Mouse (Mus musculus) megakaryocyte, embryonic 14.5 days (primary cell): ENCODE data around the gene Ifrd1. TPM values are rescaled to one million over a fixed set of nuclear protein-coding genes. Genes with fewer than 3 reads are reported as not detected.

Experiments used
- H3K27me3 ChIP-seq: replicated peaks from 2 replicates; pipeline ENCODE3; 2012; ENCODE audit warnings: inconsistent platforms
- H3K36me3 ChIP-seq: replicated peaks from 2 replicates; pipeline ENCODE3; 2012; ENCODE audit warnings: low read length, inconsistent platforms, mixed read lengths
- H3K4me1 ChIP-seq: 2 replicates; pipeline ENCODE4 v1.6.1; 2012; ENCODE audit warnings: inconsistent platforms
- H3K4me3 ChIP-seq: replicated peaks from 2 replicates; pipeline ENCODE3; 2012; ENCODE audit warnings: moderate library complexity, mild to moderate bottlenecking, inconsistent platforms
- H3K9me3 ChIP-seq: 2 replicates; pipeline ENCODE4 v1.6.1; 2012; ENCODE audit warnings: inconsistent platforms
- FLI1 ChIP-seq: IDR thresholded peaks from 2 replicates; pipeline ENCODE4 v1.6.1; 2012; ENCODE audit warnings: low read length, inconsistent platforms, mixed read lengths
- GATA1 ChIP-seq: IDR thresholded peaks from 3 replicates; pipeline ENCODE4 v1.6.1; 2012; ENCODE audit warnings: mixed read lengths, low read length, inconsistent platforms, borderline replicate concordance
- polyA plus RNA-seq: library from polyadenylated mRNA; stranded (reverse); fragments of >175 nt; gene quantifications from 2 replicates; pipeline ENCODE4 v1.2.3, GENCODE M21; 2012; ENCODE audit warnings: low replicate concordance; ENCODE audit not compliant: insufficient read depth

Gene Ifrd1
- polyA plus RNA-seq, 1 experiment, result 40.6 TPM

DNA sequence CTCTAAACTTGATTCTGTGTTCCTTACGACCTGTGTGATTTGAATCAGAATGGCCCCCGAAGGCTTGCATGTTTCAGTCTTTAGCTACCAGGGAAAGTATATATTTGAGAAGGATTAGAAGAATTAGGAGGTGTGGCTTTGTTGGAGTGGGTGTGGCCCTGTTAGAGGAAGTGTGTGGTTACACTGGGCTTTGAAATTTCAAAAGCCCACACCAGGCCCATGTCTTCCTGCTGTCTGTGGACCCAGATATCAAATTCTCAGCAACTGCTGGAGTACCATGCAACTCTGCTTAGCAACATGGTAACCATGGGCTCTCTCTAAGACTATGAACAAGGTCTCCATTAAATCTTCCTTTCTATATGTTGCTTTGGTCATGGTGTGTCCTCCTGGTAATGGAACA lies 76.7 kb downstream of the Ifrd1 start:
- H3K36me3 ChIP-seq, result no peaks in the 10 kb centered on the region
- H3K9me3 ChIP-seq, result no peaks in the 10 kb centered on the region
- H3K4me3 ChIP-seq, result no peak overlapping the region
- peaks cover 36% of the 10 kb centered on the region for H3K4me1 ChIP-seq
- no peaks in the 10 kb centered on the region for H3K27me3 ChIP-seq
- TF ChIP-seq GATA1, result no peak

DNA sequence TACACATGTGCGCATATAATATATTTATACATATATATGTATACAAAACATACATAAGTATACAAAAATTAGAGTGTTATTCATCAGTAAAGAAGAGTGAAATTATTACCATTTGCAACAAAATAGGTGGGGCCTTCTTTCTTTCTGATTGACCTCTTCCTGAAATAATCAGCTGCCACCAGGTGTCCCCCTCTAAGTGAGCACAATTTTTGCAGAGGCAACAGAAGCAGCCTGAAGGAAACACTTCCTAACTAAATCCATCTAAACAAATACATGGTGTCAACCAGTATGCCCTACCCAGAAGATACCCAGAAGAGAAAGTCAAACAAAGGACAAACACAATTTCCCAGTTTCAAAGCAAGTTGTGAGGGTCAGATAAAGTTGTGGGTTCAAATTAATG lies 78.6 kb downstream of the Ifrd1 start:
- H3K9me3 ChIP-seq, result no peaks in the 10 kb centered on the region
- TF ChIP-seq GATA1 (no peak), FLI1 (no peak)
- H3K4me3 ChIP-seq, result no peak overlapping the region
- H3K27me3 ChIP-seq, result no peaks in the 10 kb centered on the region
- H3K4me1 ChIP-seq, result peaks cover 37% of the 10 kb centered on the region
- H3K36me3 ChIP-seq, result no peaks in the 10 kb centered on the region

DNA sequence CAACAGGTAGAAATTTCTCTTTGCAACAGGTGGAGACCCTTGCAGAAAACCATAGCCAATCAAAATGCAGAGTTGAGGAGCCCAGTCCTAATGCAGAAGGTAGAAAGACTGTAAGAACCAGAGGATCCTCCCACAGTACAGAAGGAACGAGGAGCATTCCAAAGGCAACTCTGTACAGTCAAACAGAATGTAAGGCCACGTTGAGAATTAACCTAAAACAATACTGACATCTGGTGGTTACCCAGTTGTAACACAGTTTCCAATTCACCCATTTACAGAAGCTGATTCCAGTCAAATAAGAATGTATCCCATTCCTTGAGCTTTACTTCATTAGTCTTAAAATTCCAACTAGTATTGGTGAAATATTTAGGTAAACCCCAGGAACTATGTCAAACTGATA lies 83.7 kb downstream of the Ifrd1 start:
- no peaks in the 10 kb centered on the region for H3K9me3 ChIP-seq
- peaks cover 25% of the 10 kb centered on the region for H3K4me1 ChIP-seq
- H3K4me3 ChIP-seq, result no peak overlapping the region
- H3K36me3 ChIP-seq, result no peaks in the 10 kb centered on the region
- no peaks in the 10 kb centered on the region for H3K27me3 ChIP-seq
- TF ChIP-seq GATA1 (no peak), FLI1 (no peak)

DNA sequence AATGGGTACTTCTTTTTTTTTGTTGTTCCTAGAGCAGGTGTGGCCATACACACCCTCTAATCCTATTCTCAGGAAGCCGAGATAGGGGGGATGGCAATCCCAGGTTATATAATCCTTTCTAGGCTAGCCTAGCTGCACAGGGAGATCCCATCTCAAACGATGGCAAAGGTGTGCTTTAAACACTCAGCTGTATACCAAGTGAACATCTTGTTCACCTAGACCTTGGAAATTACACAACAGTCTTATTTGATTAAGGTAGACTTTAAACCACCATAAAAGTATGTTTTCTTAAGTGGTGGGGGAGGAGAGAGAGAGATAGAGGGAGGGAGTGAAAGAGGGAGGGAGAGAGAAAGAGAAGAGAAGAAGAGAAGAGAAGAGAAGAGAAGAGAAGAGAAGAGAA lies 87.5 kb downstream of the Ifrd1 start:
- H3K9me3 ChIP-seq, result no peaks in the 10 kb centered on the region
- no peaks in the 10 kb centered on the region for H3K36me3 ChIP-seq
- TF ChIP-seq FLI1 (no peak), GATA1 (no peak)
- H3K4me3 ChIP-seq, result no peak overlapping the region
- no peaks in the 10 kb centered on the region for H3K27me3 ChIP-seq
- H3K4me1 ChIP-seq, result peaks cover 14% of the 10 kb centered on the region

DNA sequence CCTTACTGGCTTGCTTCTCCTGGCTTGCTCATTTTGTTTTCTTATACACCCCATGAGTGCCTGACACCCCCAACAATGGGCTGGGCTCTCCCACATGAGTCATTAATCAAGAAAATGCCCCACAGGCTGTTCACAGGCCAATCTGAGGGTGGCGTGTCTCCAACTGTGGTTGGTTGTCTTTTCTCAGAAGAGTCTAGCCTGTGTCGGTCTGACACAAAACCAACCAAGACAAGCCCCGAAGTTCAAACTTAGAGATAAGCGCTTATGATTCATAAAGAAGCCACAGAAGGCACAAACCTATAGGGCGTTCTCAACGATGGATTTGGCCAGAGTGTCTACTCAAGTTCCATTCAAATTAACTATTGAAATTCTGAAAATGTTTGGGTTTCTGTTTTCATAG lies 94.1 kb downstream of the Ifrd1 start:
- Histone ChIP-seq H3K4me3 (no peak overlapping the region), H3K27me3 (no peaks in the 10 kb centered on the region), H3K9me3 (no peaks in the 10 kb centered on the region), H3K36me3 (no peaks in the 10 kb centered on the region), H3K4me1 (peaks cover 29% of the 10 kb centered on the region)
- TF ChIP-seq FLI1 (no peak), GATA1 (no peak)

DNA sequence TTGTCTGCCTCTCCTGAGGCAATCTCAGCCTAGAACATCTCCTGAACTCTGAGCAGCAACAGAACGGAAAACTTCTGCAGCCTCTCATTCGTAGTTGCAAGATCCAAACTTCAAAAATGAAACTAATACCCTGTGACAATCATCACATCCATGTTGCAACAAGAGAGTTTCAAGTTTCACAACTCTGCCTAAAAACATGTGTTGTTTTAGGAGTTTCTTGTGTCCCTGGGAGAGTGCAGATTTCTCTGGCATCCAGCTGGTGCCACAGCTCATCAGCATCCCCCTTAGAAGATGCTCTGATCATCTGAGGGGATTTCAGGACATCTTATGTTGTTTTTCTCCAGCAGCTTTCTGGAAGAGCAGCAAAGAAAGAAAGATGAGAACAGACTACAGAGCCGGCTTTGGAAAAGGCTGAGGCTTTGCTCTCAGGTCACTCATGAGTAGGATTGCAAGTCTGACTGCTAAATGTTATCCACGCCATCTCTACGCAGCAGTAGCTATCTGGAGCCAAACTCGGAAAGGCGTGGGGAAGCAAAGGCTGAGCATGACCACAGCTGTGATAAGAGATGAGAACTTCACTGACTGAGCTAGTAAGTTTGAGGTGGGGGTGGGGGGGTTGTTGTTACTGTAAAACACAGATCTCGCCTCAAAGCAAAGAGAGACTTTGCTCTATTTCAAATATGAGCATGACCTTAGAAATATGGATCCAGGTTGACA lies 95.8 kb downstream of the Ifrd1 start:
- H3K4me1 ChIP-seq, result peaks cover 24% of the 10 kb centered on the region
- no peaks in the 10 kb centered on the region for H3K9me3 ChIP-seq
- TF ChIP-seq FLI1 (no peak), GATA1 (no peak)
- no peak overlapping the region for H3K4me3 ChIP-seq
- H3K36me3 ChIP-seq, result no peaks in the 10 kb centered on the region
- H3K27me3 ChIP-seq, result no peaks in the 10 kb centered on the region

Other genes with a start within 250 kb of the Ifrd1 start
- gene Arl4a, start 210.5 kb downstream of the Ifrd1 start, polyA plus RNA-seq, result 22.3 and 34.7 TPM in 2 replicates
- 2.6 TPM in 1 of 2 replicates, not detected in the other for gene Scin, start 114.3 kb downstream of the Ifrd1 start, polyA plus RNA-seq
- 0.27 TPM in 1 of 2 replicates, not detected in the other for gene Lsmem1, start 49.0 kb downstream of the Ifrd1 start, polyA plus RNA-seq
- gene Zfp277, start 197.4 kb upstream of the Ifrd1 start, polyA plus RNA-seq, result 1.5 TPM in 1 of 2 replicates, not detected in the other
- gene Dock4, start 197.4 kb upstream of the Ifrd1 start, polyA plus RNA-seq, result 0.13 TPM in 1 of 2 replicates, not detected in the other